Mouse (Mus musculus) urinary bladder, postnatal 14 days (tissue): ENCODE measurements around the gene Cpm.

ENCODE experiments used
- DNase-seq: peaks from one replicate; pipeline ENCODE4 v3.0.0; 2021; ENCODE audit warnings: low spot score

The Cpm gene

GRCm38 (mm10) chr10:117620934-117621501 is 8.3 kb upstream of the Cpm start:
- no peak for DNase-seq

GRCm38 (mm10) chr10:117621616-117622533 is 7.4 kb upstream of the Cpm start:
- no peak for DNase-seq

GRCm38 (mm10) chr10:117623358-117623757 is 5.9 kb upstream of the Cpm start:
- DNase-seq, result no peak

- DNase-seq, result no peak
Measured at GRCm38 (mm10) chr10:117624222-117624621, 5.1 kb upstream of the Cpm start.

- DNase-seq, result no peak
Measured at GRCm38 (mm10) chr10:117624655-117625497, 4.4 kb upstream of the Cpm start.

GRCm38 (mm10) chr10:117625500-117626296 is 3.6 kb upstream of the Cpm start:
- DNase-seq, result no peak

- no peak for DNase-seq
Measured at GRCm38 (mm10) chr10:117626297-117626613, 3.0 kb upstream of the Cpm start.

GRCm38 (mm10) chr10:117626840-117627615 is 2.3 kb upstream of the Cpm start:
- no peak for DNase-seq

- DNase-seq, result no peak
Measured at GRCm38 (mm10) chr10:117627616-117627930, 1.7 kb upstream of the Cpm start.

- no peak for DNase-seq
Measured at GRCm38 (mm10) chr10:117627949-117628348, 1.4 kb upstream of the Cpm start.

GRCm38 (mm10) chr10:117628363-117629168 is 734 bp upstream of the Cpm start:
- no peak for DNase-seq

GRCm38 (mm10) chr10:117630176-117630575 is 876 bp downstream of the Cpm start:
- no peak for DNase-seq

- DNase-seq, result no peak
Measured at GRCm38 (mm10) chr10:117630810-117631209, 1.5 kb downstream of the Cpm start.

GRCm38 (mm10) chr10:117631562-117632259 is 2.4 kb downstream of the Cpm start:
- no peak for DNase-seq

GRCm38 (mm10) chr10:117632394-117632793 is 3.1 kb downstream of the Cpm start:
- no peak for DNase-seq

GRCm38 (mm10) chr10:117633564-117634208 is 4.4 kb downstream of the Cpm start:
- DNase-seq, result no peak

- DNase-seq, result no peak
Measured at GRCm38 (mm10) chr10:117634323-117635030, 5.2 kb downstream of the Cpm start.

GRCm38 (mm10) chr10:117635078-117635771 is 5.9 kb downstream of the Cpm start:
- no peak for DNase-seq
